Mouse (Mus musculus) right cerebral cortex, postnatal 25 days (tissue): ENCODE measurements around the gene Pnpla2.
"Not testable (repeated sequence)": the region's sequence is repeated elsewhere in the genome, so short reads cannot be mapped to it uniquely, and the experiment has no call there.

Experiments
- DNase-seq: peaks from one replicate; pipeline ENCODE4 v3.0.0; 2022

Gene Pnpla2

GRCm38 (mm10) chr7:141432186-141432611 lies 22.8 kb upstream of the Pnpla2 start:
- DNase-seq, result no peak

GRCm38 (mm10) chr7:141432741-141433516 lies 22.1 kb upstream of the Pnpla2 start:
- DNase-seq, result no peak

- DNase-seq, result no peak
These were observed 21.2 kb upstream of the Pnpla2 start for GRCm38 (mm10) chr7:141433517-141434400.

GRCm38 (mm10) chr7:141434464-141434863 lies 20.5 kb upstream of the Pnpla2 start:
- DNase-seq, result peak; percentile 73

DNA sequence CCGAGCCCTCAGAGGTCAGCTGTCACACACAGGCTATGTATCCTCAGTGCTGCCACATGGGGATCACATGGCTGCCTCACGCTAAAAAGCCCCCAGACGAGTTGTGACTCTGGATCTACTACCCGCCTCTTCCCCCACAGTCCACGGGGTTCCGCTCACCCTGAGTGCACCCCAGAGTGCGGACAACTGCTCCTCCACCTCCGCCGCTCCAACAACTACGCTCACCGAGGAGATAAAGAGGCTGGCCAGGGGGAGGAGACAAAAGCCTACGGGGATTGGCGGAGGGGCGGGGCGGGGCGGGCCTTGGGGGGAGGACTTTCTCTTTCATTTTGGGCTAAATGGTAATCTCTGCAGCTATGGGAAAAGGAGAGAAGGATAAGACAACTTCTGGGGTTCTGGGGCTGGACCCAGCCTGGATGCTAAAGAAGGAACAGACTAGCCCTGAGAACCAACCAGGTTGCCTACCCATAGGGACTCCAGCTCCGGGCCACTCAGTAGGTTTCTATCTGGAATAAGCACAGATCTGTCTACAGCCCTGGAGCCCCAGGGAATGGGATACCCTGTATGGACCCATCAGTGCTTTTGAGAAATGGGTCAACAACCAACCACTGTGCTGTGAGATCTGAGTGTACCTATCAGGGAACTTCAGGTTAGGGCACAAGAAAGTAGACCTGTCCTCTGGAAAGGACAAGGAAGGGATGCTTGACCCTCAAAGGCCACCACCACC lies 19.7 kb upstream of the Pnpla2 start:
- peak; percentile 60 for DNase-seq

DNA sequence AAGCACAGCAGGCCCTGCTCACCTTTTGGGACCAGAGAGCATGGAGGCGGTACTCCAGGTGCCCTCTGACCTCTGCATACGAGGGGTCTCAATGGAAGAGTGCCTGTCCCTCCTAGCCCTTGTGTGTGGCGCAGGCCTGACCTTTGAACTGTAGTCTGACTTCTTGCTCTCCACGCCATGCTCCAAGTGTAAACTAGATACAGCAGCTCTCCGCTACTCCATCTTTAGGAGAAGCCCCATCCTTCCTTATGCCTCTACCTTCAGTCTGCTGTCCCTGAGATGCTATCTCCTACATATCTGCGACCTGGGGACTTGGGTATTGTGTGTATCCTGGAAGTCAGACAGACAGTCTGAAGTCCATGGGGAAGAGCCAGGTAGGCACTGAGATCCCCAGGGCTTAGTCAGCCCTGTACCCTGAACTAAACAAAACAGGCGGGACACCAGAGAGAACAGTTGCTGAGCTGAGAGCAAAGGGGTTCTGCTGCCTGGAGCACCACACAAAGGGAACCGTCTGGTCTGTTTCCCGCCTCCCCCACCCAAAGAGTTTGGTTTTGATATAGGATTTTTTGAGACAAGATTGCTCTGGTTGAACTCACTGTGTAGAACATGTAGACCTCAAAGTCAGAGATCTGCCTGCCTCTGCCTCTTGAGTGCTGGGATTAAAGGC lies 19.0 kb upstream of the Pnpla2 start:
- DNase-seq, result no peak

DNA sequence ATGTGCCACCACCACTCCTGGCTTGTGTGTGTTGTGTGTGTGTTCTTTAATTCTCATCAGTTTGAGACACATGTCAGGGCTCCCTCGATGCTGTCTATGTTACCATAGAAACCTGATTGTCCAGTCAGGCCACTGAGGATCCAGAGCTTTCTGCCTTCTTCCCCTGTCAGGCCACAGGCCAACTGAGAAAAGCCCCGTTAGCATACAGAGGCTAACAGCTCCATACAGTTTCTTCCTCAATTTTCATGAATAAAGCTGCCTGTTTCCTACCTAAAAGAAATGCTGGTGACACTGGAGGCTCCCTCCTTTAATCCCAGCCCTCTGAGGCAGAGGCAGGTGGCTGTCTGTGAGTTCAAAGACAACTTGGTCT lies 18.5 kb upstream of the Pnpla2 start:
- no peak for DNase-seq

- DNase-seq, result peak; percentile 91
These were observed 17.5 kb upstream of the Pnpla2 start, which contains the start of gene Slc25a22 for GRCm38 (mm10) chr7:141437178-141438120. TSS of gene Slc25a22 (minus strand) at chr7:141437892.

DNA sequence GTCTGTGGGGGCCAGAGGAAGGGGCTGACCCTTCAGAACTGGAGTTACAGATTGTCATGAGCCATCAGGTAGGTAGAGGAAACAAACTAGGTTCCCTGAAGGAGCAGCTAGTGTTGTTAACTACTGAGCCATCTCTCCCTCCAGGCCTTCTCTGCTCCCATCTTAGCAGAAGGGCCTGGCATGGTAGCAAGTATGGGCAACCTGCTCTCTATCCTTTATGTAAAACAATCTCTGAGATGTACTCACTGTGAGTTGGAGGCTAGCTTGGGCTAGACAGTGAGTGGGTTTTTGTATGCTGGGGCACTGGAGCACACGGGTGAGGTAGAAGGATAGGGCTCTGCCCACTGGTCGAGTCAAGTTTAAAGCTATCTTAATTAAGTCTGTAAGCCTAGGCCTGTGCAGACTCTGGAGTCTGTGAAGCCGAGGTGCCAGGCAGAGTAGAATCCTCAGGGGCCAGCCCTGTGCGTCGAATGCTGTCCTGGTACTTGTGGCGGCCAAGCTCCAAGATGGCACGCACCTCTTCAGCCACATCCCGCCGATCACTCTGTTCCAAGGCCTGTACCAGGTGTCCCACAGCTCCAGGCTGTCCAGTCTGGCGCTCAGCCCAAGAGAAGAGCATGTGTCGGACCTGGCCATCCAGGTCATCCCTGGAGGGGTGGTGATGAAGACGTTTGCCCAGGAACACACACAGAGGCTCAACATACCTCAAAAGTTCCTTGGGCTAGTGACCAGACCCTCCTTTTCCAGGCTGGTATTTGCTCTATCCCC lies 16.6 kb upstream of the Pnpla2 start:
- DNase-seq, result no peak

DNA sequence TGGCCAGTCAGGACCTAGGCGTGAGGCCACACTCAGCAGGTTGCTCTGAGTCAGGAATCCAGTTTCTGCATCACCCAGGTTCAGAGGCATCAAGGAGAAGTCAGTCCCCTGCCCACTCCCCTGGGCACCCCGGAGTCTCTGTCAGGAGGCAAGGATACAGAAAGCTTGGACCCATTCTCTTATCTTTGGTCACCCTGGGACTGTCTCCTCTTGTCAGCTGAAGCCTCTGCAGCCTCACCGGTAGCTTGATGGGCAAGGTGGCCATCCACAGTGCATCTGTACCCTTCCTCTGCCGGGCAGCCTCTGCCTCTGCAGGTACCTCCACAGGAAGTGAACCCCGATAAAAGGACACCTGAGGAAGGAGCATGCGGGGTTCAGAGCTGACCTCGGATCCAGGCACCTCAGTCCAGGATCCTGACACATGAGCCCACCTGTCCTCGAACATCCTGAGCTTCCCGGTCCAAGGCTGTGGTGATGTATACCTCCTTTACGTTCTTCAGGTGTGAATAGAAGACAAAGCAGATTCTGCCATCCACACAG lies 15.8 kb upstream of the Pnpla2 start:
- DNase-seq, result no peak

DNA sequence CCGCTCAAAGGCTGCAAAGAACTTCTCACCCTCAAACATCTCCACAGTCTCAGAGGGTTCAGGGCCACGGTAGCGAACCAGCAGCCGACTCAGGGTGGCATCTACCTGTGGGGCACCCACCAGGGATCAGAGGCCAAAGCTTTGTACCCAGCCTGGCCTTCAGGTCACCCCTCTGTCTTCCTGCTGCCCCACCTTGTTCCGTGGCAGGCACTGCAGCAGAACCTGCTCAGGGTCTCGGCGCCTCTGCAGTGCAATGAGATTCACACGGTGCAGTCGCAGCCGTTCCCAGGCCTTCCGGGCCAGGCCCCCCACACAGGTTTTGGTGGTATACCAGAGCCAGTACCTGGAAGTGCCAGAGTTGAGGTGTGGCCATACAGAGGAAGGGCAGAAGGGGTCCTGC lies 15.2 kb upstream of the Pnpla2 start:
- DNase-seq, result no peak

DNA sequence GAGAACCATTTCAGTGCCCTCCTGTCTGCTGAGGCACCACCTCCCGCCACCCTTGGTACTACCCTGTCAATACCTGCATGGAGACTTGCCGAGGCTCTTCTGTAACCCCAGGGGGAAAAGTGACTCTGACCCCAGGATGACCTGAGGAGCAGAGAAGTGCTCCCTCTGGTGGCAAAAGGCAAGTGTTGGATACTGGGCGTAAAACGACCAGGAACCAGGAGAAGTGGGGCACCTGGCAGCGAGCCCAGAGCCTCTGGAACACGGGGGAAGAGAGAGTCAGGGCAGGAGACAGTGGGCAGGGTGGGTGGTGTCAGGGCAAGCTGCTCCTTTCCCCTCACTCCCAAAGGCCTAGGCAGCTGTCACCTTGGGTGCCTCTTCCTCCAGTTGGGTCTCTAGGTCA lies 14.4 kb upstream of the Pnpla2 start:
- DNase-seq, result no peak

- DNase-seq, result no peak
These were observed 13.5 kb upstream of the Pnpla2 start for GRCm38 (mm10) chr7:141441460-141441859.

DNA sequence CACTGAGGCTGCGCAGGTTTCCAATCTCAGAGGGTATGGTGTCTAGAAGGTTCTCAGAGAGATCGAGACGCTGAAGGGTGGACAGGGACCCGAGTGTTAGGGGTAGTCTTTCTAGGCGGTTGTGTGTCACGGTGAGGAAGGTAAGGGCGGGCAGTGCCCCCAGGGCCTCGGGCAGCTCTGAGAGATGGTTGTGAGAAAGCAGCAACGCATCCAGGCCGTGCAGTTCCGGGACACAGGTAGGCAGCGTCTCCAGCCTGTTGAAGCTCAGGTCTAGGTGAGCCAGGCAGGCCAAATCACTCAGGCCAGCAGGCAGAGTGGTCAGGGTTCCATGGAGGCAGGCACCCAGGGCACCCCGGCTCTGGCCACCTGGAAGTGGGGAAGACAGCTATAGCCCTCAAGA lies 12.8 kb upstream of the Pnpla2 start:
- no peak for DNase-seq

- no peak for DNase-seq
These were observed 11.7 kb upstream of the Pnpla2 start for GRCm38 (mm10) chr7:141443081-141443821.

- DNase-seq, result no peak
These were observed 11.2 kb upstream of the Pnpla2 start, which contains the start of gene Pidd1 for GRCm38 (mm10) chr7:141443828-141444237. TSS of gene Pidd1 (minus strand) at chr7:141444025.

DNA sequence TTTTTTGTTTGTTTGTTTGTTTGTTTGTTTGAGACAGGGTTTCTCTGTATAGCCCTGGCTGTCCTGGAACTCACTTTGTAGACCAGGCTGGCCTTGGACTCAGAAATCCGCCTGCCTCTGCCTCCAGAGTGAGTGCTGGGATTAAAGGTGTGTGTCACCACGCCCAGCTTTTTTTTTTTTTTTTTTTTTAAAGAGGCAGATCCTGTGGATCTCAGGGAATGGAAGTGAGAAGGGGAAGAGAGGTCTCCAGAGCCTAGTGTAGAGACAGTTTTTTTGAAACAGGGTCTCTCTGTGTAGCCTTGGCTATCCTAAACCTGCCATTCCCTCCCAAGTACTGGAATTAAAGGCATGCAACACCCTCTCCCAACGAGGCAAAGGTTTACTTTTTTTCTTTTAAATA lies 8.6 kb upstream of the Pnpla2 start:
- not testable (repeated sequence) for DNase-seq

DNA sequence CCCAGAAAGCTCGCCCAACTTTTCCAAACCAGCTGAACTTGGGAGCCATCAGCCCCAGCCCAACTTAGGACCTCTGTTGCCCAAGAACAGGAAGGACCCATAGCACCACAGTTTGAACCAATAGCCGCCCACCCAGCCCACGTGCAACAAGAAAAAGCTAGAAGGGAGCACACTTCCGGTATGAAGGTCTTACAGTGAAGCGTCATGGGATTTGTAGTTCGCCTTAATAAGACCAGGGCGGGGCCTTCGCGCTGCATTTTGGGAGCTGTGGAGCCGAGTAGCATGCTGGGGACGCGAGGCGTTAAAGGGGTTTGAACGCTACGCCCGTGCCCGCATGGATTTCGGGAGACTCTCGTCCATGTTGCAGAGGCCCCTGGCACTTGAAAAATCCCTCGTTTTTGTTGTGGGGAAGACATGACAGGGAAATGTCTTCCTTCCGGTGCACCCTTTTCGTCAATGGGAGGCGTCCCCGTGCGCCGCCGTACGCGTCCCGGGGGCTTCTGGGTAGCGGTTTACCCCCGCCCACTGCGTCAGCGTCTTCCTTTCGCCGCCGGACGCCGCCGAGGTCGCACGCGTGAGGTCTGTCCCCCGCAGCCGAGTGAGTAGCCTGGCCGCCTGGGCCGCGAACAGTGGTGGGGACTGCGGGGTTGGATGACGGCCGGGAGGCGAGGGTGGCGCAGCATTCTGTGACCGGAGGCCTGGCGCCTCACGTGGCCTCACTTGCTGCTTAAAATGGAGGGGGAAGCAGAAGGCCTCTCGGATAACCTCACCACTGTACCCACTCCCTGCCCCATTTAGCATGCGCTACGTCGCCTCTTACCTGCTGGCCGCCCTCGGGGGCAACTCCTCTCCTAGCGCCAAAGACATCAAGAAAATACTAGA lies 7.6 kb upstream of the Pnpla2 start, which contains the start of gene Rplp2:
Rplp2 (plus strand) TSS at position 261 of the 882 bp plus-strand sequence.
- DNase-seq, result peak; percentile 97
